Mouse (Mus musculus) naive thymus-derived CD4-positive, alpha-beta T cell, adult 2 months (primary cell): ENCODE measurements around the gene Bahcc1.

Experiments
- DNase-seq: peaks from one replicate; pipeline ENCODE4 v3.0.0-alpha.2; 2011; ENCODE audit warnings: low read depth

Bahcc1 gene

DNA sequence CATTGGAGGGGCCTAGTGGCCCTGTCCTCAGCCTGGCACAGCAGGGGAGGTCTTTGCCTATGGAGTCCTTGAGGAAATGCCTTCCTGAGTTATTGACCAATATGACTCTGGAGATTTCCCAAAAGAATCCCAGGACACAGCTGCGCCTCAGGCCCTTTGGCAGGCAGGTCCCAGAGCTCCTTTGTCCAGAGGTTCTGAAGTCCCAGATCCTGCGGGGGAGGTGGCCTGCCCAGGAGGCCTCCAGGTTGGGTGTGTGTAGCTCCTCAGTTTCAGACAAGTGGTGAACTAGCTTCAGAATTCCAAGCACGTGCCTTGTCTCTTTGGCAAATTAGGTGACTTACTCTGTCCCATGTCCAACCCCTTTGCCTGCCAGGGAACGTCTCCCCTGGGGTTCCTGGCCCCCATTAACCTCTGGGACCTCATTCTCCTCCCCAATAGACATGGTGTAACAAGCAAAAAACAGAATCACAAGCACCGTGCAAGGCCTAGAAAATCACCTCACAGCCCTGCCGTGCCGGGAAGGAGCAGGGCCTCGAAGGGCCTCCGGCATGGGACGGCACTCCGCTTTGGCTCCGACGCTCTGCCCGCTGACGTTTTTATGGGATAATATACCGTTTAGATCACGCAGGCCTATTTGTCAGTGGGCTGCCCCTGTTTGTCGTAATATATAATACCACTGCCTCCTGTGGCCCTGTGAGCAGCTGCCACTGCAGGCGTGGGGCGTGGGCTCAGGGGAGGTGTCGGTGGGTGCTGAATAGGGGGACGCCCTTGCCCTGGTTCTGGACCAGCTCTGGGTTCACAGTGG is 10.2 kb downstream of the Bahcc1 start:
- DNase-seq, result no peak

DNA sequence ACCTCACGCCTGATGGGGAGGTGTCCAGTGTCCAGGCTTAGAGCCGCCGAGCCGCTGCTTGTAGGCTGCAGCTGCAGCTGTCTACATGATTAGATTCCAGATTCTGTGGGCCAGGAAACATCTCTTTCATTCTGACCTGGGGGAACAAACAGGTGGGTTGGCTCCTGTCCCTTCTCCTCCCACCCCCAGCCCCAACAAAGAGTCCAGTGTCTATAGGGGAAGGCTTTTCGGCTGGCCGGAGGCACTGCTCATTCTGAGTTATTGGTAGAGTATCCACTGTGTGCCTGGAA is 10.7 kb downstream of the Bahcc1 start:
- DNase-seq, result no peak

DNA sequence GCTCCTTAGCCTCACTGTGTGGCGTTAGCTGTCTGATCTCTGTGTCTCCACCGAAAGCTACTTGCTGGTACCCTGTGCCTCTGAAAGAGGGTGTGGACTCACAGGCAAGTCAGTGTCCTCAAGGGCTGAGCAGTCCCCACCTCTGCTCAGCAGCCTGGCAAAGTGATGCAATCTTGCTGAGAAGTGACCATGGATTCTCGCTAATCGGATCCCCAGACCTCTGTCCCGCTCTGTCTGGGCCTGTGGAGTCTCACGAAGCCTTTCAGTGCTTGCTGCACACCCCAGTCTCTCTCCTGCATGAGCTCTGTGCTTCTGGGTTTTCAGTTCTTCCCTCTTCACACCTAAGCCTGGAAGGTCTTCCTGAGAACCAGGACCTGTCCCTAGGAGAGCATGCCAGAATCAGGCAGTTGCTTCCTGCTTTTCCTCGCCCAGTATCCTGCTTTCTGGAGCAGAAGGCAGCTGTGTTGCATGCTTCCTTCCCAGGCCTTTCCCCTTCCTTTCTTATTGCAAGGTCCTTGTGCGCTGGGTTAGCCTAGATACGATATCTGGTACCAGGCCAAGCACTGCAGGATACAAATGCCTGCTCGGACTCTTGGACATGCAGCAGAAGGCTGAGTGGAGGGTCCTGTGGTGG is 15.5 kb downstream of the Bahcc1 start:
- DNase-seq, result no peak

DNA sequence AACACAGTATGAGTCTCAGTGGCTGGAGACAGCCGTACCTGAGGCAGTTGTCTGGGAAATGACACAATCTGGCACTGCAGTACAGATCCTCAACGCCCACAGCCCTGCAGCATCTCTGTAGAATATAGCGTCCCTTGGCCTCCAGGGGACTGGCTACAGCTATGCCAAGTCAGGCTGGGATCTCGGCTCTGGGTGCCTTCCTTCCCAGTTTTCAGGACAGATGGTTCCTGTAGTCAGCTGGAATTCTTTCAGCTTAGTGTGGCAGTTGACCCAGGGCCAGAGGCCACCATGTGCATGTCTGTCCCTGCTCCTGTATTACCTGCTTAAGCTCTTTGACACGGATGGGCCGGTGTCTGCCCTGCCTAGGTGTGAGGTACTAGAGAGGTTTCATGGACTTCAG is 16.2 kb downstream of the Bahcc1 start:
- DNase-seq, result no peak

DNA sequence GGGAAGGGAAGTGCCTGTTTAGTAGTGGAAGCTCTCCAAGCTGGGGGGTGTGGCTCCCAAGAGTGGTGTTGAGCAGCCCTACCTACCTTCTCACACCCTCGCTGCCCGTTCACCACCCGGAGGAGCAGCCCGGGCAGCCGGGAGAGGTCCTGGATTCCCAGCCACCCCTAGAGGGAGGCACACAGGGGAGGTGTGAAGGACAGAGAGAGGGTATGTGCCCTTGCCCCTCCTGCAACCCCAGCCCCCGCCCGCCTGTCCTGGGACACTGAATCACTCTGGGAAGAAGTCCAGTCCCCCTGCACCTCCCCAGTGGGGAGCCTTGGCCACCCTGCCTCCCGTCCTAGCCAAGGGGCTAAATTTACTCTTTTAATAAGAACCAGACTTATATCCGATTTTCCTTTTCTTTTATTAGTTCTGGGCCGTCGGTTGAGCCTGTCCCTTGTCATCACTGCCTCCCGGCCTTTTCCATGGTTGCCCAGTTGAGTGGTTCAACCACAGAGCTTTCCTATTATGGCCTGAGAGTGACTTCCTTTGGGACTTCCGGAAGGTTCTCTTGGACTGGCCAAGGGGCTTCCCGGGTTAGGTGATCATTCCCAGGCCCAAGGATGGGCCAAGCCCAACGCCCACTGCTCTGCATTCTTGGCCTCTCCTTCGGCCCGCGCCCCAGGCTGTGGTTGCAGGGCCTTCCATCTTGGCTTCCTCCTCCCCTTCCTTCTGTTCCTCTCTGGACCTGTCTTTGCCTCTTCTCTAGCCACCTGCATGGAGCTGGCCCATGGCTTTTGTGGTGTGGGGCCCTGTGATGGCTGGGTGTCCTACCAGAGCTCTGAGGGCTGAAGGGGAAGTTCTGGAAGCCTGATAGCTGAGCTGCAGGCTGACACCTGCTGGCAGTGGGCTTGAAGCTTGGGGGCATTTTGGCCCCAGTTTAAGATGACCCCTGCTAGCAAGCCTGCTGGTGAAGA is 18.5 kb downstream of the Bahcc1 start:
- no peak for DNase-seq

DNA sequence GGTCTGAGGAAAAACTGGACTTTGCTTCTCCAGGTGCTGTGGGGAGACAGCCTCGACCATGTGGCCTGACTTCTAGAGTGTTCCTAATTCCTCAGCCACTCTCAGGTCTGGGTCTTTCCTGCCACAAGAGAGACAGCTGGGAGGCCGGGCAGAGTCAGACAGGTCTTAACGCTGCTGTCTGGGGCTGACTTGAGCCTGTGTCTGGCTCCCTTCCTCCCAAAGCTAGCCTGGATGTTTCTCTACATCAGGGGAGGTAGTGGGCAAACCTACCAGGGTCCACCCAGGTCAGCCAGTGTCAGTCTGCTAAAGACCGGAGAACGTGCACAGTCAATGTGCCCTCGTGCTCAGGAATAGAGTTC is 19.2 kb downstream of the Bahcc1 start:
- DNase-seq, result no peak

DNA sequence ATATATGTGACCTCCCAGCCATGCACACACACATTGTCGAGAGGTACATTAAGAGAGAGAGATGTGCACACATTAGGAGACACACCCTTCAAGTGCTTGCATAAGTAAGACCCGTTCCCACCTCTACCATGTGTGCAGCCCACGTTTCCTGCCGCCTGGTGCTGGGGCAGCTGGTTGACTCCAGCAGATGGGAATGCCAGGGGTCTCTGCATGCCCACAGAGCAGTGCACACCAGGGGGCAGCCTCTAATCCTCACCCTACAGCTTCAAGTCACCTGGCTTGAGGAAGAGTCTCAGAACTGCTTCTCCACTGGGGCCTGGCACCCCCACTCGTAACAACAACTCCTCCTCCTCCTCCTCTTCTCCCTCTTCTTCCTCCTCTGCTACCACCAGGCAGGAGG is 19.7 kb downstream of the Bahcc1 start:
- no peak for DNase-seq

DNA sequence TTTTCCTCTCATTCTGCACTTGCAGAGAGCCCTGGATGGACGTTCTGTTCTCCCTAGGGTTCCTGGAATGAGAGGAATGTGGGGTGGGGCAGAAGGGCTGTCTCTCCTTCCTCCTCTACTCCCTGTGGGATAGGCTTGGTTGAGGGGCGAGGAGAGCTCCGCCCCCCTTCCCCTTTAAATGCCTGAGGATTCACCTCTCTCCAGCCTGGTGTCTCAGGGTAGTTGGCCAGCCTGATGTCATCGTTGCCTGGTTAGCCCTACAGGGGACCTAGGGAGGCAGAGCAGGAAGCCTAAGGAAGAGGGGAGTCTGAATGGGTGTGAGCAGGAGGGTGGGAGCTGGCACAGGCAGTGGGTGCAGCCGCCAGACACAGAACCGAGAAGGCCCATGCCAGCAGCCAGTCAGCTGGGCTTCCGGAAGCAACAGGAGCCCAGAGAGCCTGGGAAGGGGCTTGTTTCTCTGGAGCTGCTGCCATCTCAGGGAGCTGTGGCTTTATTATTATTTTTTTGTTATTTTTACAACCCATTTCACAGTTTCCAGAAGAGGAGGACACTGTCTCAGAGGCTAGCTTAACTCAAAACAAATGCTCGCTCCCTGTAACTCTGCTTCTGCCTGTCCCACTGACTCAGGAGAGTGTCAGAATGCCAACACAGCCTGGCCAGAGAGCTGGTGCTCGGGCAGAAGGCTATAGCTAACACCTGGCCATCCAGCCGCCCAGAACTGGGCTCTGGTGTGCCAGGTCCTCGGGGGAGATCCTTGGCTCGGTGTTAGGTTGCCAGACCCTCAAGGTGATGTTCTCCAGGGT is 20.3 kb downstream of the Bahcc1 start:
- no peak for DNase-seq

DNA sequence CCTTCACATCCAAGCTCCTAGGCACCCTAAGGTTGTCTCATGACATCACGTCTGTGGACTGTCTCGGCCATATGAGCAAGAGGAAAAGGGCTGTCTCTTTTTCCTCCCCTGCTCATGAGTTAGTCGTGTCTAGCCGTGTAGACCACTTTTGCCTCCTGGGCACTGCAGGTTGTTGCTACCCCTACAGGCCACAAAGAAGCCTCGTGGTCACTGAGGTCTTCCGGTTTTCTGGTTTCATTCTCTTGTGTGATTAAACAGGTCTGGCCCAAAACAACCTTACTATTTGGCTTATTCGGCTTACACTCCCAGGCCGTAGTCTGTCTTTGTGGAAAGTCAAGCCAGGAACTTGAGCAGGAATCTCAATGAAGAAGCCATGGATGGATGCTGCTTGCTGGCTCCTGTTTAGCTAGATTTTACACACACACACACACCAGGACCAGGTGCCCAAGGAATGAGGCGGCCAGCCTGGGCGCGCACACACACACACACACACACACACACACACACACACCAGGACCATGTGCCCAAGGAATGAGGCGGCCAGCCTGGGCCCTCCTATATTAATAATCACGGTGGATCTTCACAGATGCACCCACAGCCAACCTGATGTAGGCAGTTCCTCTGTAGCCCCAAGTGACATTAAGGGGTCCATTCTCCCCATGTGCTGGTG is 21.0 kb downstream of the Bahcc1 start:
- DNase-seq, result no peak

DNA sequence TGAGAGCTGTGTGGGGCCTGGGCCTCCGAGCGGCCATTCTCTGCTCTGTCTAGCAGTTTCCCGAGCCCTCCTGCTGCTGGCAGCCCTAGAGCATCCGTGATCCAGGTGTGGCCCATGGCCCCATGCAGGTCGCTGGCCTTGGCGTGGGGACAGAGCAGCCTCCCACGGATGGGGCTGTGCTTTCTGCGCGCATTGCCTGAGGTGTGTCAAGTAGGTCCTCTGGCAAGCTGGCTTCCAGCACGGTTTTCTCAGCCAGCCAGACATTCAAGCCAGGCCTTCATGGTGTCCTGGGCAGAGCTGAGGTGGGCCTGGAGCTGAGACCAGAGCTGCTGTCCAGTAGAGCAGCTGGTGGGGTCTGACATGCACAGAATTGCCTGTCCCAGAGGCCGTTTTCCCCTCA is 21.7 kb downstream of the Bahcc1 start:
- no peak for DNase-seq

DNA sequence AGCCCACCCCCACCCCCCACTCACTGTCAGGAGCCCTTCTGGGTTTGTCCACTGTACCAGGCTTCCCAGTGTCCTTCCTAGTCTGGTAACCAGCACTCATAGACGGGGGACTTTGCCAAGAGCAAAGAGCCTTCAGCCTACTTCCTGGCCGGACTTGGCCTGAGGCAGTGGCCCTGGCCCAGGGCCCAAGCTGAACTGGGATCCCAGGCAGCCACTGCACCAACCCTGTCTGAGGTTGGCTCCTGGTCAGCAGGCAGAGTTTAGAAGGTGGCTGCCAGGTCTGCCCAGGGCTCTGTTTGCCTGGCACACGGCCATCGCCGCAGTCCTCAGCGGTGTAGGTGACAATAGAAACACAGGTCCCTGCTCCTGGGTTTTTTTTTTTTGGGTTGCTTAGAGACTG is 22.3 kb downstream of the Bahcc1 start:
- no peak for DNase-seq

DNA sequence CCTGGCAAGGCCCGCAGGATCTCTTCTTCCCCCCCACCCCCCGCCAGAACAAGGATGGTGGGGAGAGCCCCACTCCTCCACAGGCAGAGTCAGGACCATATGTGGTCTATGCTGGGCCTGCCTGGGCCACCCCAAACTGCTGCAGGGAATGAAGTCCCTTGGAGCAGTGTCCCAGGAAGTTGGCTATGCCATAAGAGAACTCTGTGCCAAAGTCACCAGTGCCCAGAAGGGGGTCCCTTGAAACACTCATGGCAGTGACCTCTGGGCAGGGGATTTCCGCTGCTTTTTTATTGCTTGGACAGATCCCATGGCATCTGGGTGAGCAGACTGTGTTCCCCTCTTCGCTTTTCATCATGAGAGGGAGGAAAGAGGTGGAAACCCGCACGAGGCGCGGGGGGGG is 22.8 kb downstream of the Bahcc1 start:
- no peak for DNase-seq

DNA sequence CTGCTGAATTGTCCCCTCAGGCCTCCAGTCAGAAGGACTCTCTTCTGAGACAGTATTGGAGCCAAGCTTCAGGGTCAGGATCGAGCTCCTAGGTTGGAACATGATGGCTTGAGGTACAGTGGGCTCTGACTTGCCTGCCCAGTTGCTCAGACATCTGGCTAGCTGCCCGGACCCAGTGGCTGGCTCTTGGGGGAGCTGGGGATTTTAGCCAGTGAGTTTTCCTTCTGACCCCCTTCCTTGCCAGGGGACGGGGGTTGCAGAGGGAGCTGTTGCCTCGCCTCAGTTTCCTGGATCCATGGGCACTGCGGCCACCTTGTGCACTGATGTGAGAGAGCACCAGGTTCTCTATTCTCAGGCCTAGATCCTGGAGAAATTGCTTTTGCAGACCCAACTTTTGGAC is 23.4 kb downstream of the Bahcc1 start:
- no peak for DNase-seq

DNA sequence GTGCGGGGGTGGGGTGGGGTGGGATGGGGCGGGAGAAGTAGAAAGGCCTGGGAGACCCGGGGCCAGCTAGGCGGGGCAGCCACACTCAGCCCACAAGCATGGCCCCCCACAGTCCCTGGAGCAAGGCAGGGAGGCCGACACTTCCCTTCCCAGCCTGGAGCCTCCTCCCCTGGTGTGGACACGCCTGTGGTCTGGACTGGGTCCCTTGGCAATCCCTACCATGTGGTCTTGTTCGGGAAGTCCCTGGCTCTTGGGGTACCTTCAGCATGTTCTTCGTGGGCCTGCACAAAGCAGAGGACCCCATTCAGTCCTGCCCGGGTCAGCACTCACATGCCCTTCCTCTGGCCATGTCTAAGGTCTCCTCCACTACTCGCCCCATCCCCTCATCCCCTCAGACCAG is 23.8 kb downstream of the Bahcc1 start:
- no peak for DNase-seq

DNA sequence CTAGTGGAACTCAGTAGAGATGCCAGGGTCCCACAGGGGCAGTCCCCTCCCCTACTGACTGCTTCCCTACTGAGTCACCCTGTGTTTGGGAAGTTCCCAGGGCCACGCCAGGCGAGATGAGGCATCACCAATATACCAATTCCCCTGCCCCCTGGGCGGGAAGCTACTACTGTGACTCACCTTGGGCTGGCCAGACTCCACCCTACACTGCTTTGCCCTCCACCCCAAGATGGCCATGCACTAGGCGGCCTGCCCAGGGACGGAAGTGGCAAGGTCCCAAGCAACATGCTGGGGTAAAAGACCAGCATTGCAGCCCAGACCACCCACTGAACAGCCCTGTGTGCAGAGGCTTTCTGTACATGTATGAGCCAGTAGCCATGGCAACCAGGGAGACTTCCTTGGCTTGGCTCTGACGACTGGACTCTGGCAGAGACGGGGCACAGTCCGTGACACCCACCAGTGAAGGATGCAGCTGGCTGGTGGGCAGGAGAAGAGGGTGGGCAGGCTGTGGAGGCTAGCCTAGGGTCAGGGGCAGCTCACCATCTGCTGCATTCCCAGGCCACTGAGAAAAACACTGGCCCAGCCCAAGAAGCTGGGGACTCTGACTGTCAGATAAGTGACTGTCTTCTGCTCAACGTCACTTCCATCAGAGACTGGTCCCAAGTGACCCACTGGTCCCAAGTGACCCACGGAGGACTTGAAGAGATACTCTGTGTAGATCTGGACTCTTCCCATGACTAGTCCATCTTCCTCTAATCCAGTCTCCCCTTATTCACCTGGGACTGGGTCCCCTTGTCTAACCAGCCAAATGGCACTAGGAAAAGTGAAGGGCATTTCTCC is 24.5 kb downstream of the Bahcc1 start:
- no peak for DNase-seq

DNA sequence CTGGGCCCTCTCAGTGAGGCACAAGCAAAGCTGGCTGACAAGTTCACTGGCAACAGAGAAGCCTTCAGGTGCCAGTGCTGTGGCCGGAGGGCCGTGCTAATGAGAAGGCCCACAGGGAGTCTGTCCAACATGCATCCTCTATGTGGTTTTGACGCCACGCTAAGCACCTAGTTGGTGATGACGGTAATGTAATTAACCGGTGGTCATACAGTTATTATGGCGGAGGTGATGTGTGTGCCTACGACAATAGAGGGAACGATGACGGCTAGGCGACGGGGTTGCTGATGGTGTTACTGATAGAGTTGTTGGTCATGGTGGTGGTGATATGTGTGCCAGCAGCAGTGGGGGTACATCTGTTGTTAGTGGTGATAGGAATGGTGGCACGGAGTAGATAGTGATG is 25.2 kb downstream of the Bahcc1 start:
- DNase-seq, result no peak

DNA sequence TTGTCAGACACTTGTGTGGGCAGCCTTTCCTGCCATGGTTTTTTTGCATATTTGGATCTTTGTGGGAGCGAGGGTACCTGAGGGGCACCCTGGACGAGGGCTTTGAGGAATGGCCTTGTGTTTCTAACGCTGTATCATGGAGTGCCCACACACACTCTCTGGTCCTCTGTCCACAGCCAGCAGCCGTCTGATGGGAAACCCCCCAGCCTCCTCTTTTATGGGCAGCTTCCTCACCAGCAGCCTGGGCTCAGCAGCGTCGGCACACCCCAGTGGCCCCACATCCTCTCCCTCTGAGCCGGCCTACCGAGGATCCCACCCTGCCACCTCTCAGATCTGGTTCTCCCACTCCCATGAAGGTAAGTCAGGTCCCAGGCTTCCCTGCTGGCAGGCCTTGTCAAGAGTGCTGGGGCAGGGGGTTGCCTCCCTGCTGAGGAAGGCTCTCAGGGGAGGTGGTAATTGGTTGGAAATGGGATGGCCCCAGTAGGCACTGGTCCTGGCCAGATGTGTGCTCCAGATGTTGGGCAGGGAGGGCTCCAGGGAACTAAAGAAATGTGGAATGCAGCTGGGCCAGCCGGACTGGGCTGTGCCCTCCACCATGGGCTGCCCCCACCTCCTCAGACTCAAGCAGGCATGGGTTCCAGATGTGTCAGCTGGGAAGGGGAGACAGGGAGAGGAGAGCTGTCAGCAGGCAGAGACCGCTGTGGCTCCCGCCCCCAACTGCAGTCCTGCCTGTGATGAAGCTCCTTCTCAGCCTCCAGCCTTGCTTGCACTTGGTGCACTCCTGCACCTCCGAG is 26.3 kb downstream of the Bahcc1 start:
- no peak for DNase-seq

DNA sequence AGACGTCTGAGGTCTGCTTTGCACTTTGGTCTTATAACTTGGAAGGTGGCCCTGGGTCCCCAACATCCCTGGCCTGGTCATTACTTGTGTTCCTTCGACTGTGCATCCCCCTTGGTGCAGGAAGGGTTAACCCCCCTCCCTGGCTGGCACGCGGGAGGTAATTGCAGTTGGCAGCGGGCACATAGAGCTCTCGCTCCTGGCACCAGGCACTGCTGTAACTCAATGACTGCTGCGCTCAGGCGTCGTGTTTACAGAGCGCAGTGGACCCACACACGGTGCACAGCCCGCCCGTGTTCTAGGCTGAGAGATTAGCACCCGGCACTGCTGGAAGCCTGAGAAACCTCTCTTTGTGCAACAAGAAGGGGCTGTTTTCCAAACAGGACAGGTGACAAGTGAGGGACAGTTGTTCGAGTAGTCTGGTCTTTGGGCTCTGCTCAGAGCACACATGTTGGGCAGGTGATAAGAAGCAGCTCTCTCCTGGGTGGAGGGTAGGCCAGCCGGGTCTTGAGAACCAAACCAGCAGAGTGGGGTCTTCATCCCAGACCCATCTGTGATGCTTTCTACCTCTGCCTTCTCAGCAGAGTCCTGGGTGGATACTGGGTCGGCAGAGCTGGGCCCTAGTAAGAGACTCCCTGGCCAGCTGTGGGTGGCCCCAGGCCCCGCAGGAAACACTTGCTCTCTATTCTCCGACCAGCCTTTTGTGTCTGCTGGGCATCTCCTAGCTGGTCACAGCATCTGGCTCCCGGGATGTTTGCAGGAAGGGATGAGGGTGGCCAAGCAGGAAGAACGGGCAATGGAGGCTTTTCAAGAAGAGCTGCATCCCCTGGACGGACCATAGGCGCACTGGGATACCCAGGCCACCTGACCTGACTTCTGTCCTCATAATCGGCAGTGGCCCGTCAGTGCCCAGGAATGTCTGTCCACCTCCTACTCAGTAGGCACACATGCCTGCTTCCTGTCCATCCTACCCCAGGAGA is 27.3 kb downstream of the Bahcc1 start:
- DNase-seq, result no peak

DNA sequence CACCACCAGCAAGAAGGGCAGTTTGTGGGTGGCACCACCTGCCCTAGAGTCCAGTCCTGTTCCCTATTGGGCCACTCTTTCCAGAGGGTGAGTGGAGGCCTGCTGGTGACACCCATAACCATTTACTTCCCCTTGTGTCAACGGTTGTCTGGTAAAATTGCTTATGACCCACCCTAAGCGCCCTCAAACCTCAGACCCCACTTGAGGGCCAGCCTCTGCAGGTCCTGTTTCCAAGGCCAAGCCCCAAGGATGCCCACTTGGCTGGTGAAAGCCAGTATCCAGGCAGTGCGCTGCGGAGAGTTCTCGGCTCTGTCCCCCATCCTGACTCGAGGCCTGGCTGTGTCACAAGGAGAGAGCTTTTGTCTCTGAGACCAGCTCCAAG is 28.0 kb downstream of the Bahcc1 start:
- no peak for DNase-seq
